ENCODE assay signal across 9 mouse cellular contexts in the genomic region with DNA sequence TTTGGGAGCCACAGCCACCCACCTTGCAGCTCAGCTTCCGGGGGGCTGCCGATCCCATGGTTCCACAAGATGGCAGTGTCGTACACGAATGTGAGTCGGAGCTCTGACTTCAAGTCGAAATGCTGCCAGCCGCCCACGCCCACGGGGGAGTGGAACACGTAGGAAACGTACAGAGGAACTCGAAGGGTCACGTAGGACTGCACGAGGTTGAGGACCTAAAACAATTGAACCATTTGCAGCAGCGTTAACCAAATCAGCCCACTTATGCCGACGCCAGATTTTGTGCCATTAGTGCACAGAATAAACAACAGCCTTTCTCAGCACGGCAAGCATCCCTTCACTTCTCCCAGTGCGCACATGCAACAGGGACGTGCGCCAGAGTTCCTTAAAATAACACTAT. TPM values are rescaled to one million over a fixed set of nuclear protein-coding genes. Genes with fewer than 3 reads are reported as not detected.
DNase-seq lines count a peak whose midpoint lies in the region; ATAC-seq and TF ChIP-seq lines count a peak whose summit lies in the region.
"Had no signal": no experiment of that assay in that cellular context is flagged by ENCODE, and none has a peak within 500 bp of the region (broad histone marks: within the 10 kb centered on the region; RNA-seq: fewer than 3 reads in every experiment).

No protein-coding gene starts in this region.

- H3K4me1 ChIP-seq in hindbrain, embryonic 10.5 days (replicated peaks): no peaks in the 10 kb centered on the region; the same call in 1 of the 2 replicates
- H3K4me1 ChIP-seq in lung, embryonic 14.5 days (ENCODE audit: insufficient read depth): no peaks in the 10 kb centered on the region

- TF ChIP-seq CTCF in lung, embryonic 14.5 days (IDR thresholded peaks at IDR 0.05; ENCODE audit: low read depth): peak; percentile 79

- 21% methylated on average over 21 of the region's 21 CpGs for WGBS in hindbrain, embryonic 10.5 days
- WGBS in lung, embryonic 14.5 days: 6% methylated on average over 21 of the region's 21 CpGs

- no peaks in the 10 kb centered on the region; the same call in 1 of the 2 replicates for H3K27me3 ChIP-seq in hindbrain, embryonic 10.5 days (ENCODE audit: insufficient read depth, poor library complexity, severe bottlenecking)
- H3K27me3 ChIP-seq in lung, embryonic 14.5 days (ENCODE audit: insufficient read depth, low read length): no peaks in the 10 kb centered on the region

- ATAC-seq in lung, embryonic 14.5 days (ENCODE audit: insufficient read depth): peak; percentile 38; the same call in 1 of the 2 replicates

- H3K9me3 ChIP-seq in hindbrain, embryonic 10.5 days: no peaks in the 10 kb centered on the region
- no peaks in the 10 kb centered on the region for H3K9me3 ChIP-seq in lung, embryonic 14.5 days (ENCODE audit: low read depth, low read length)

- H3K27ac ChIP-seq in hindbrain, embryonic 10.5 days: no peak overlapping the region
- H3K27ac ChIP-seq in lung, embryonic 14.5 days (ENCODE audit: low read depth): no peak overlapping the region

- no peak overlapping the region; the same call in 1 of the 2 replicates for H3K9ac ChIP-seq in lung, embryonic 14.5 days

- H3K4me3 ChIP-seq in hindbrain, embryonic 10.5 days: peak overlapping the region; percentile 44
- peak overlapping the region; percentile 34 for H3K4me3 ChIP-seq in lung, embryonic 14.5 days (ENCODE audit: low read depth, low read length)
- H3K4me3 ChIP-seq: erythroblast, embryonic 14.5 days had no signal

- H3K4me2 ChIP-seq in lung, embryonic 14.5 days: peak overlapping the region; percentile 65

- DNase-seq in MN1 (ENCODE audit: low spot score): peak; percentile 18
- DNase-seq in cerebellum, adult 9-10 months: peak; percentile 39
- peak; percentile 78 to 82 for DNase-seq in frontal cortex, postnatal 10 days (ENCODE audit: low spot score in 2 of 2)
- peak; percentile 77 for DNase-seq in hindbrain, embryonic 10.5 days (ENCODE audit: low spot score)
- DNase-seq in layer of hippocampus, adult 9-10 months (ENCODE audit: low spot score): peak; percentile 73
- peak; percentile 94 for DNase-seq in lung, embryonic 14.5 days
- peak; percentile 62 for DNase-seq in ovary, postnatal 36 days (ENCODE audit: low spot score)
- peak; percentile 61 to 67 for DNase-seq in thymus, postnatal 36 days

- H3K36me3 ChIP-seq in hindbrain, embryonic 10.5 days: peaks cover 3% of the 10 kb centered on the region; the same call in 1 of the 2 replicates
- 0 out of 2 replicates have a peak, but pooled peaks cover 4% of the 10 kb centered on the region for H3K36me3 ChIP-seq in lung, embryonic 14.5 days (ENCODE audit: insufficient read depth)

RNA-seq across cellular contexts. Expression of gene Stoml3, which starts 37.3 kb away (rescaled TPM):
- polyA plus RNA-seq in hindbrain, embryonic 10.5 days (2016; fragmentation: Nextera tagmentation; extraction: Ambion mirVana): 0.09 TPM in 1 of 2 replicates, not detected in the other
- polyA plus RNA-seq in lung, embryonic 14.5 days (2014; fragmentation: Nextera tagmentation; extraction: Ambion mirVana): 0.20 TPM in 1 of 2 replicates, not detected in the other
- polyA plus RNA-seq: erythroblast, embryonic 14.5 days had no signal

Comparison
In these comparisons a context has a peak if more than half of its experiments do, and no peak if none do; other contexts are left out.
1. DNase-seq: peak in every context shown above with its lines; median percentile 94 in lung, embryonic 14.5 days; 80 in frontal cortex, postnatal 10 days; 77 in hindbrain, embryonic 10.5 days; 73 in layer of hippocampus, adult 9-10 months; 64 in thymus, postnatal 36 days; 62 in ovary, postnatal 36 days; 39 in cerebellum, adult 9-10 months; 18 in MN1.